In genomic region chr19:10012827-10013278, GRCm38 (mm10) we compare ENCODE assay signal across 7 mouse cellular contexts. TPM values are rescaled to one million over a fixed set of nuclear protein-coding genes. Genes with fewer than 3 reads are reported as not detected.
A peak's percentile ranks its signal among the peaks of the same experiment; 100 is the strongest.
DNase-seq lines count a peak whose midpoint lies in the region; ATAC-seq and TF ChIP-seq lines count a peak whose summit lies in the region.

No protein-coding gene starts in this region.

- intact Hi-C loops in left cerebral cortex, postnatal 4 days (cut with DNase I) = no loop called here

- TF ChIP-seq CTCF in lung, embryonic 14.5 days (IDR thresholded peaks at IDR 0.05; ENCODE audit: low read depth) = no peak

- H3K36me3 ChIP-seq in embryonic facial prominence, embryonic 14.5 days (ENCODE audit: control insufficient read depth, insufficient read depth, low read length) = no peaks in the 10 kb centered on the region
- no peaks in the 10 kb centered on the region for H3K36me3 ChIP-seq in lung, embryonic 14.5 days (ENCODE audit: insufficient read depth)

- H3K4me3 ChIP-seq in embryonic facial prominence, embryonic 14.5 days (ENCODE audit: low read depth, low read length) = no peak overlapping the region
- H3K4me3 ChIP-seq in lung, embryonic 14.5 days (ENCODE audit: low read depth, low read length) = no peak overlapping the region

- no peaks in the 10 kb centered on the region for H3K9me3 ChIP-seq in embryonic facial prominence, embryonic 14.5 days (ENCODE audit: control insufficient read depth, low read length)
- no peaks in the 10 kb centered on the region for H3K9me3 ChIP-seq in lung, embryonic 14.5 days (ENCODE audit: low read depth, low read length)

- peaks cover 35% of the 10 kb centered on the region for H3K4me1 ChIP-seq in embryonic facial prominence, embryonic 14.5 days (ENCODE audit: control insufficient read depth, insufficient read depth, low read length)
- peaks cover 11% of the 10 kb centered on the region; the same call in 1 of the 2 replicates for H3K4me1 ChIP-seq in lung, embryonic 14.5 days (ENCODE audit: insufficient read depth)

- H3K9ac ChIP-seq in embryonic facial prominence, embryonic 14.5 days (ENCODE audit: low read depth, low read length) = no peak overlapping the region
- H3K9ac ChIP-seq in lung, embryonic 14.5 days = peak overlapping the region; percentile 40; the same call in 1 of the 2 replicates

- WGBS in embryonic facial prominence, embryonic 14.5 days = 4% methylated on average over 6 of the region's 6 CpGs
- 6% methylated on average over 6 of the region's 6 CpGs for WGBS in lung, embryonic 14.5 days

- peak; percentile 40 for DNase-seq in R1 (ENCODE audit: low read depth, low spot score)
- peak; percentile 89 for DNase-seq in embryonic facial prominence, embryonic 14.5 days (ENCODE audit: low spot score)
- peak; percentile 79 for DNase-seq in heart, postnatal 4 days
- peak; percentile 87 for DNase-seq in lung, embryonic 14.5 days
- no peak for DNase-seq in left cerebral cortex, postnatal 4 days
- no peak for DNase-seq in thymus, postnatal 25 days

- ATAC-seq in embryonic facial prominence, embryonic 14.5 days (ENCODE audit: low read depth) = peak; percentile 72
- peak; percentile 80 for ATAC-seq in lung, embryonic 14.5 days (ENCODE audit: insufficient read depth)
- no peak for ATAC-seq in erythroid progenitor cell, adult 5-6 weeks (replicated peaks; ENCODE audit: low FRiP score, poor library complexity, severe bottlenecking)

- no peaks in the 10 kb centered on the region for H3K27me3 ChIP-seq in embryonic facial prominence, embryonic 14.5 days (replicated peaks; ENCODE audit: control insufficient read depth, insufficient read depth, low read length)
- H3K27me3 ChIP-seq in lung, embryonic 14.5 days (ENCODE audit: insufficient read depth, low read length) = no peaks in the 10 kb centered on the region

- H3K27ac ChIP-seq in embryonic facial prominence, embryonic 14.5 days (replicated peaks; ENCODE audit: low read depth, low read length) = peak overlapping the region; percentile 92
- peak overlapping the region; percentile 88 for H3K27ac ChIP-seq in lung, embryonic 14.5 days (ENCODE audit: low read depth)

- peak overlapping the region; percentile 13; the same call in 1 of the 2 replicates for H3K4me2 ChIP-seq in embryonic facial prominence, embryonic 14.5 days (ENCODE audit: low read depth, low read length)
- no peak overlapping the region for H3K4me2 ChIP-seq in lung, embryonic 14.5 days

RNA-seq across cellular contexts. Expression of gene Rab3il1, which starts 11.4 kb away (rescaled TPM):
- 48.1 and 54.4 TPM in 2 replicates for polyA plus RNA-seq in embryonic facial prominence, embryonic 14.5 days (2014; fragmentation: Nextera tagmentation; extraction: Ambion mirVana)
- 10 to 100 TPM; 12.2 to 12.5 TPM for total RNA-seq in heart, postnatal 4 days (2021)
- 30.9 and 34.0 TPM in 2 replicates for polyA plus RNA-seq in lung, embryonic 14.5 days (2014; fragmentation: Nextera tagmentation; extraction: Ambion mirVana)
- 252 and 262 TPM in 2 replicates for total RNA-seq in erythroid progenitor cell, adult 5-6 weeks (2015; ENCODE audit: low replicate concordance)
- total RNA-seq in erythroid progenitor cell, adult 5-6 weeks (2017; ENCODE audit: low replicate concordance) = 345 and 413 TPM in 2 replicates
- total RNA-seq in left cerebral cortex, postnatal 4 days (2021) = 10 to 100 TPM; 12.9 to 14.9 TPM

RNA-seq across cellular contexts. Expression of gene Best1, which starts 11.4 kb away (rescaled TPM):
- 1.5 and 2.2 TPM in 2 replicates for polyA plus RNA-seq in embryonic facial prominence, embryonic 14.5 days (2014; fragmentation: Nextera tagmentation; extraction: Ambion mirVana)
- not detected for total RNA-seq in heart, postnatal 4 days (2021)
- polyA plus RNA-seq in lung, embryonic 14.5 days (2014; fragmentation: Nextera tagmentation; extraction: Ambion mirVana) = 1.0 and 1.4 TPM in 2 replicates
- not detected in 2 replicates for total RNA-seq in erythroid progenitor cell, adult 5-6 weeks (2015; ENCODE audit: low replicate concordance)
- total RNA-seq in erythroid progenitor cell, adult 5-6 weeks (2017; ENCODE audit: low replicate concordance) = not detected in 2 replicates
- total RNA-seq in left cerebral cortex, postnatal 4 days (2021) = 1 to 10 TPM; 1.7 to 2.1 TPM

RNA-seq across cellular contexts. Expression of gene Fads3, which starts 28.5 kb away (rescaled TPM):
- polyA plus RNA-seq in embryonic facial prominence, embryonic 14.5 days (2014; fragmentation: Nextera tagmentation; extraction: Ambion mirVana) = 15.6 and 20.9 TPM in 2 replicates
- 10 to 100 TPM; 55.6 to 55.7 TPM for total RNA-seq in heart, postnatal 4 days (2021)
- polyA plus RNA-seq in lung, embryonic 14.5 days (2014; fragmentation: Nextera tagmentation; extraction: Ambion mirVana) = 31.1 and 38.8 TPM in 2 replicates
- 15.5 and 16.3 TPM in 2 replicates for total RNA-seq in erythroid progenitor cell, adult 5-6 weeks (2015; ENCODE audit: low replicate concordance)
- total RNA-seq in erythroid progenitor cell, adult 5-6 weeks (2017; ENCODE audit: low replicate concordance) = 9.4 and 12.6 TPM in 2 replicates
- total RNA-seq in left cerebral cortex, postnatal 4 days (2021) = 10 to 100 TPM; 52.8 to 60.4 TPM

RNA-seq across cellular contexts. Expression of gene Fth1, which starts 32.5 kb away (rescaled TPM):
- polyA plus RNA-seq in embryonic facial prominence, embryonic 14.5 days (2014; fragmentation: Nextera tagmentation; extraction: Ambion mirVana) = 1,690 and 1,712 TPM in 2 replicates
- 1,000 to 10,000 TPM; 1,376 to 1,487 TPM for total RNA-seq in heart, postnatal 4 days (2021)
- polyA plus RNA-seq in lung, embryonic 14.5 days (2014; fragmentation: Nextera tagmentation; extraction: Ambion mirVana) = 1,651 and 1,692 TPM in 2 replicates
- total RNA-seq in erythroid progenitor cell, adult 5-6 weeks (2015; ENCODE audit: low replicate concordance) = 2,541 and 2,855 TPM in 2 replicates
- total RNA-seq in erythroid progenitor cell, adult 5-6 weeks (2017; ENCODE audit: low replicate concordance) = 1,910 and 2,502 TPM in 2 replicates
- total RNA-seq in left cerebral cortex, postnatal 4 days (2021) = 1,000 to 10,000 TPM; 1,213 to 1,248 TPM

Comparison
In these comparisons a context has a peak if more than half of its experiments do, and no peak if none do; other contexts are left out.
1. DNase-seq: peak in R1 (single experiment), embryonic facial prominence, embryonic 14.5 days (single experiment), heart, postnatal 4 days (single experiment) and lung, embryonic 14.5 days (single experiment); none in left cerebral cortex, postnatal 4 days (single experiment) and thymus, postnatal 25 days (single experiment).
2. RNA of gene Rab3il1, which starts 11.4 kb away (total RNA-seq): 252 to 413 TPM in erythroid progenitor cell, adult 5-6 weeks; 12.9 to 14.9 TPM in left cerebral cortex, postnatal 4 days and 12.2 to 12.5 TPM in heart, postnatal 4 days; every median in the first group is over 10 times any median in the second.